Mouse (Mus musculus) testis, adult 2 months (tissue): ENCODE data around the gene Ppp1r1b. TPM values are rescaled to one million over a fixed set of nuclear protein-coding genes. Genes with fewer than 3 reads are reported as not detected.

ENCODE experiments used
- H3K27ac ChIP-seq: fragments of 200-500 bp; 2 replicates; pipeline ENCODE4 v1.5.1; 2012; ENCODE audit warnings: low read depth, low read length; ENCODE audit not compliant: control insufficient read depth, insufficient read depth
- H3K27me3 ChIP-seq: fragments of 200-500 bp; 2 replicates; pipeline ENCODE4 v1.6.1; 2012; ENCODE audit warnings: mild to moderate bottlenecking, low read length, moderate library complexity; ENCODE audit not compliant: control insufficient read depth, insufficient read depth
- H3K36me3 ChIP-seq: fragments of 200-500 bp; 2 replicates; pipeline ENCODE4 v1.6.1; 2012; ENCODE audit warnings: mild to moderate bottlenecking, low read length; ENCODE audit not compliant: control insufficient read depth, insufficient read depth
- H3K4me1 ChIP-seq: fragments of 200-500 bp; 2 replicates; pipeline ENCODE4 v1.6.1; 2012; ENCODE audit warnings: low read length; ENCODE audit not compliant: control insufficient read depth, insufficient read depth
- H3K4me3 ChIP-seq: fragments of 200-500 bp; 2 replicates; pipeline ENCODE4 v1.5.1; 2012; ENCODE audit warnings: low read depth, mild to moderate bottlenecking, low read length, moderate library complexity, mixed read lengths; ENCODE audit not compliant: control insufficient read depth
- CTCF ChIP-seq: fragments of 200-500 bp; IDR thresholded peaks from 2 replicates; pipeline ENCODE4 v1.5.1; 2012; ENCODE audit warnings: low read depth, mild to moderate bottlenecking, inconsistent platforms, low read length, moderate library complexity; ENCODE audit not compliant: control insufficient read depth, insufficient read depth, insufficient replicate concordance
- POLR2A ChIP-seq: fragments of 200-500 bp; IDR thresholded peaks from 2 replicates; pipeline ENCODE4 v1.6.1; 2012; ENCODE audit warnings: low read depth, mild to moderate bottlenecking, inconsistent platforms, low read length, moderate library complexity; ENCODE audit not compliant: control insufficient read depth
- polyA plus RNA-seq: library from polyadenylated mRNA; depleted of rRNA; stranded (reverse); fragments of >200 nt; gene quantifications from 2 replicates; pipeline ENCODE4 v1.2.3, GENCODE M21; 2012

The Ppp1r1b gene
- polyA plus RNA-seq, 1 experiment = 0.58 TPM

GRCm38 (mm10) chr11:98354445-98354844 lies 6.2 kb downstream of the Ppp1r1b start:
- no peaks in the 10 kb centered on the region for H3K36me3 ChIP-seq
- no peaks in the 10 kb centered on the region for H3K27me3 ChIP-seq
- peaks cover 9% of the 10 kb centered on the region for H3K4me1 ChIP-seq
- no peak overlapping the region for H3K27ac ChIP-seq
- H3K4me3 ChIP-seq = no peak overlapping the region
- TF ChIP-seq POLR2A (no peak), CTCF (no peak)

- TF ChIP-seq POLR2A = no peak
- H3K27me3 ChIP-seq = no peaks in the 10 kb centered on the region
- no peak overlapping the region for H3K4me3 ChIP-seq
- no peaks in the 10 kb centered on the region for H3K36me3 ChIP-seq
- H3K27ac ChIP-seq = no peak overlapping the region
- peaks cover 9% of the 10 kb centered on the region for H3K4me1 ChIP-seq
Measured at GRCm38 (mm10) chr11:98355732-98356299, 7.6 kb downstream of the Ppp1r1b start.

GRCm38 (mm10) chr11:98356625-98357394 lies 8.6 kb downstream of the Ppp1r1b start:
- no peak overlapping the region; the same call in 1 of the 2 replicates for H3K4me3 ChIP-seq
- no peaks in the 10 kb centered on the region for H3K27me3 ChIP-seq
- no peaks in the 10 kb centered on the region for H3K36me3 ChIP-seq
- TF ChIP-seq POLR2A = no peak
- no peak for TF ChIP-seq CTCF
- H3K4me1 ChIP-seq = peaks cover 9% of the 10 kb centered on the region
- H3K27ac ChIP-seq = no peak overlapping the region

- no peak for TF ChIP-seq CTCF
- TF ChIP-seq POLR2A = no peak
- Histone ChIP-seq H3K27me3 (no peaks in the 10 kb centered on the region), H3K36me3 (no peaks in the 10 kb centered on the region), H3K4me1 (peaks cover 9% of the 10 kb centered on the region), H3K4me3 (peak overlapping the region; percentile 97), H3K27ac (peak overlapping the region; percentile 63)
Measured at GRCm38 (mm10) chr11:98357396-98358160, 9.4 kb downstream of the Ppp1r1b start.

- Histone ChIP-seq H3K36me3 (no peaks in the 10 kb centered on the region), H3K4me1 (peaks cover 9% of the 10 kb centered on the region), H3K27me3 (no peaks in the 10 kb centered on the region), H3K4me3 (peak within 1 kb of the TSS; percentile 97), H3K27ac (peak within 1 kb of the TSS; percentile 95)
- TF ChIP-seq CTCF (no peak), POLR2A (peak; percentile 80)
Measured at GRCm38 (mm10) chr11:98358161-98359083, 10.2 kb downstream of the Ppp1r1b start, which contains the start of gene Stard3. TSS of gene Stard3 (plus strand) at chr11:98358368.

GRCm38 (mm10) chr11:98360866-98361521 lies 12.8 kb downstream of the Ppp1r1b start:
- Histone ChIP-seq H3K27me3 (no peaks in the 10 kb centered on the region), H3K27ac (no peak overlapping the region), H3K36me3 (no peaks in the 10 kb centered on the region), H3K4me3 (no peak overlapping the region), H3K4me1 (peaks cover 9% of the 10 kb centered on the region)
- TF ChIP-seq CTCF (no peak), POLR2A (no peak)
